Mouse (Mus musculus) G1E (cell line): ENCODE measurements around the gene Cpne8. TPM values are rescaled to one million over a fixed set of nuclear protein-coding genes. Genes with fewer than 3 reads are reported as not detected.

Experiments
- ATAC-seq: 2 replicates; pipeline ENCODE4 v1.8.0; 2016; ENCODE audit warnings: mild to moderate bottlenecking; ENCODE audit not compliant: insufficient number of reproducible peaks, poor library complexity, low FRiP score, severe bottlenecking; ENCODE audit errors: extremely low read depth
- DNase-seq: peaks from one replicate; pipeline ENCODE4 v3.0.0; 2012; ENCODE audit warnings: low spot score
- H3K27me3 ChIP-seq: 2 replicates; pipeline ENCODE4 v1.6.1; 2012; ENCODE audit warnings: mild to moderate bottlenecking, low read length, inconsistent platforms; ENCODE audit not compliant: insufficient read depth
- H3K36me3 ChIP-seq: replicated peaks from 2 replicates; pipeline ENCODE3; 2012; ENCODE audit warnings: mild to moderate bottlenecking, inconsistent platforms
- H3K4me1 ChIP-seq: 2 replicates; pipeline ENCODE4 v1.6.1; 2012; ENCODE audit warnings: low read depth, low read length, inconsistent platforms, mixed read lengths; ENCODE audit not compliant: insufficient read depth
- H3K4me3 ChIP-seq: 2 replicates; pipeline ENCODE4 v1.5.1; 2012; ENCODE audit warnings: low read depth, mild to moderate bottlenecking, inconsistent platforms, low read length, moderate library complexity, mixed read lengths
- H3K9me3 ChIP-seq: replicated peaks from 2 replicates; pipeline ENCODE4 v1.6.1; 2012; ENCODE audit warnings: inconsistent platforms
- CTCF ChIP-seq: IDR thresholded peaks from 2 replicates; pipeline ENCODE4 v1.5.1; 2012; ENCODE audit warnings: low read depth, low read length, inconsistent platforms, mixed read lengths
- GATA1 ChIP-seq: IDR thresholded peaks from 2 replicates; pipeline ENCODE4 v1.6.1; 2012; ENCODE audit warnings: borderline replicate concordance, low read length, inconsistent platforms, mixed read lengths
- GATA2 ChIP-seq: IDR thresholded peaks from 2 replicates; pipeline ENCODE4 v1.6.1; 2012; ENCODE audit warnings: low read depth, low read length, inconsistent platforms, borderline replicate concordance
- POLR2AphosphoS5 ChIP-seq: IDR thresholded peaks from 2 replicates; pipeline ENCODE4 v1.6.1; 2012; ENCODE audit warnings: low read depth, low read length, inconsistent platforms; ENCODE audit not compliant: insufficient replicate concordance
- TAL1 ChIP-seq: conservative IDR thresholded peaks from 2 replicates; pipeline ENCODE4 v1.6.1; 2012; ENCODE audit warnings: low read depth, low read length, inconsistent platforms, mixed read lengths
- polyA plus RNA-seq: library from polyadenylated mRNA; stranded (reverse); fragments of >175 nt; gene quantifications from 2 replicates; pipeline ENCODE4 v1.2.3, GENCODE M21; 2012
- total RNA-seq, 2 experiments: library from RNA; stranded (forward) in 1 of 2; stranded (reverse) in 1 of 2; fragments of 200-1000 nt in 1 of 2; fragments of >200 nt in 1 of 2; fragmentation: Nextera tagmentation in 1 of 2; gene quantifications; 2 replicates each; pipeline ENCODE4 v1.2.3; 2014 to 2017

Cpne8 gene
- total and polyA plus RNA-seq, 3 experiments = 0.05 TPM; not detected in 2

- Histone ChIP-seq H3K9me3 (peaks cover 27% of the 10 kb centered on the region), H3K36me3 (no peaks in the 10 kb centered on the region), H3K27me3 (no peaks in the 10 kb centered on the region), H3K4me1 (no peaks in the 10 kb centered on the region), H3K4me3 (no peak overlapping the region)
- DNase-seq (no peak), ATAC-seq (no peak)
- no peak for TF ChIP-seq CTCF
- no peak for TF ChIP-seq POLR2AphosphoS5
- TF ChIP-seq TAL1 = no peak
- no peak for TF ChIP-seq GATA2
- no peak for TF ChIP-seq GATA1
Observed at GRCm38 (mm10) chr15:90658053-90658452, 21.2 kb downstream of the Cpne8 start.

GRCm38 (mm10) chr15:90656521-90656920, 22.7 kb downstream of the Cpne8 start:
- TF ChIP-seq GATA1 = no peak
- no peak for TF ChIP-seq POLR2AphosphoS5
- TF ChIP-seq GATA2 = no peak
- no peak for TF ChIP-seq CTCF
- no peak for TF ChIP-seq TAL1
- Histone ChIP-seq H3K9me3 (peaks cover 22% of the 10 kb centered on the region), H3K4me1 (no peaks in the 10 kb centered on the region), H3K27me3 (no peaks in the 10 kb centered on the region), H3K4me3 (no peak overlapping the region), H3K36me3 (no peaks in the 10 kb centered on the region)
- DNase-seq = no peak
- ATAC-seq = no peak

- ATAC-seq (no peak), DNase-seq (no peak)
- Histone ChIP-seq H3K36me3 (no peaks in the 10 kb centered on the region), H3K27me3 (no peaks in the 10 kb centered on the region), H3K4me3 (no peak overlapping the region), H3K9me3 (peaks cover 31% of the 10 kb centered on the region), H3K4me1 (no peaks in the 10 kb centered on the region)
- TF ChIP-seq CTCF (no peak), TAL1 (no peak), GATA2 (no peak), GATA1 (no peak), POLR2AphosphoS5 (no peak)
Observed at GRCm38 (mm10) chr15:90647011-90647577, 32.1 kb downstream of the Cpne8 start.

- TF ChIP-seq GATA2 (no peak), CTCF (no peak), TAL1 (no peak), POLR2AphosphoS5 (no peak), GATA1 (no peak)
- Histone ChIP-seq H3K4me3 (no peak overlapping the region), H3K36me3 (no peaks in the 10 kb centered on the region), H3K4me1 (no peaks in the 10 kb centered on the region), H3K27me3 (no peaks in the 10 kb centered on the region), H3K9me3 (peaks cover 31% of the 10 kb centered on the region)
- DNase-seq (no peak), ATAC-seq (no peak)
Observed at GRCm38 (mm10) chr15:90646326-90646725, 32.9 kb downstream of the Cpne8 start.

- ATAC-seq = no peak
- DNase-seq = no peak
- H3K4me1 ChIP-seq = no peaks in the 10 kb centered on the region
- H3K4me3 ChIP-seq = no peak overlapping the region
- TF ChIP-seq POLR2AphosphoS5 = no peak
- TF ChIP-seq GATA1 = no peak
- TF ChIP-seq GATA2 = no peak
- no peak for TF ChIP-seq TAL1
- no peak for TF ChIP-seq CTCF
- no peaks in the 10 kb centered on the region for H3K27me3 ChIP-seq
- H3K9me3 ChIP-seq = peaks cover 31% of the 10 kb centered on the region
- H3K36me3 ChIP-seq = no peaks in the 10 kb centered on the region
Observed at GRCm38 (mm10) chr15:90645828-90646227, 33.4 kb downstream of the Cpne8 start.

GRCm38 (mm10) chr15:90624201-90624600, 55.0 kb downstream of the Cpne8 start:
- TF ChIP-seq TAL1 = no peak
- TF ChIP-seq GATA2 = no peak
- ATAC-seq = no peak
- Histone ChIP-seq H3K36me3 (no peaks in the 10 kb centered on the region), H3K4me3 (no peak overlapping the region), H3K4me1 (no peaks in the 10 kb centered on the region), H3K27me3 (no peaks in the 10 kb centered on the region), H3K9me3 (peaks cover 19% of the 10 kb centered on the region)
- DNase-seq = no peak

GRCm38 (mm10) chr15:90622005-90622404, 57.2 kb downstream of the Cpne8 start:
- Histone ChIP-seq H3K4me3 (no peak overlapping the region), H3K36me3 (no peaks in the 10 kb centered on the region), H3K4me1 (no peaks in the 10 kb centered on the region), H3K27me3 (no peaks in the 10 kb centered on the region), H3K9me3 (peaks cover 9% of the 10 kb centered on the region; the same call in 1 of the 2 replicates)
- no peak for TF ChIP-seq POLR2AphosphoS5
- TF ChIP-seq CTCF = no peak
- DNase-seq (no peak), ATAC-seq (no peak)
